Mouse (Mus musculus) heart, adult 2 months (tissue): ENCODE results near the gene Ggt1. TPM values are rescaled to one million over a fixed set of nuclear protein-coding genes. Genes with fewer than 3 reads are reported as not detected.

Experiments
- DNase-seq, 2 experiments: peaks; one replicate each; pipeline ENCODE4 v3.0.0; 2021
- H3K27ac ChIP-seq: fragments of 200-600 bp; 2 replicates; pipeline ENCODE4 v1.8.1; 2022
- H3K27me3 ChIP-seq: fragments of 200-500 bp; 2 replicates; pipeline ENCODE4 v1.6.1; 2012; ENCODE audit warnings: mild to moderate bottlenecking, low read length, inconsistent platforms, mixed read lengths; ENCODE audit not compliant: control insufficient read depth, insufficient read depth
- H3K36me3 ChIP-seq: fragments of 200-500 bp; 2 replicates; pipeline ENCODE4 v1.6.1; 2012; ENCODE audit warnings: low read length, inconsistent platforms; ENCODE audit not compliant: control insufficient read depth, insufficient read depth
- H3K4me1 ChIP-seq: fragments of 200-500 bp; 2 replicates; pipeline ENCODE4 v1.6.1; 2011; ENCODE audit warnings: low read length; ENCODE audit not compliant: control insufficient read depth, insufficient read depth
- H3K4me3 ChIP-seq: fragments of 200-600 bp; 2 replicates; pipeline ENCODE4 v1.8.1; 2022
- H3K79me2 ChIP-seq: fragments of 200-500 bp; replicated peaks from 2 replicates; pipeline ENCODE4 v1.6.1; 2012; ENCODE audit warnings: mild to moderate bottlenecking, inconsistent platforms, low read length, moderate library complexity, mixed read lengths; ENCODE audit not compliant: control insufficient read depth, insufficient read depth
- H3K9ac ChIP-seq: fragments of 200-500 bp; 2 replicates; pipeline ENCODE4 v1.6.1; 2012; ENCODE audit warnings: low read depth, mild to moderate bottlenecking, control low read depth, inconsistent platforms, low read length, mixed read lengths
- CTCF ChIP-seq: fragments of 200-600 bp; IDR thresholded peaks from 2 replicates; pipeline ENCODE4 v1.8.1; 2022; ENCODE audit warnings: antibody characterized with exemption, mild to moderate bottlenecking, moderate library complexity
- EP300 ChIP-seq: fragments of 200-500 bp; IDR thresholded peaks from 2 replicates; pipeline ENCODE4 v1.6.1; 2011; ENCODE audit warnings: low read depth, low read length, control low read depth; ENCODE audit not compliant: insufficient read depth
- POLR2A ChIP-seq: fragments of 200-500 bp; IDR thresholded peaks from 2 replicates; pipeline ENCODE4 v1.6.1; 2011; ENCODE audit warnings: mild to moderate bottlenecking, low read depth, low read length, control low read depth; ENCODE audit not compliant: insufficient read depth
- WGBS: fragments of 180-500 bp; shearing (Covaris S2); methylation state at CpG from one replicate; pipeline ENCODE4 v1.1.7; 2018; 5-methylcytosine and 5-hydroxymethylcytosine counted together
- intact Hi-C: fragments of 180-260 bp; cut with DNase I; formaldehyde crosslinking; loops from one replicate; pipeline ENCODE4 v1.15.1; 2025
- polyA plus RNA-seq: library from polyadenylated mRNA; depleted of rRNA; stranded (reverse); fragments of >200 nt; gene quantifications from 2 replicates; pipeline ENCODE4 v1.2.3, GENCODE M21; 2012
- total RNA-seq, 2 experiments: library from RNA; stranded (reverse); gene quantifications; 2 replicates each; pipeline ENCODE4 v1.2.3; 2021

Gene Ggt1
- total and polyA plus RNA-seq, 3 experiments, result 0.31 TPM; not detected in 2

DNA sequence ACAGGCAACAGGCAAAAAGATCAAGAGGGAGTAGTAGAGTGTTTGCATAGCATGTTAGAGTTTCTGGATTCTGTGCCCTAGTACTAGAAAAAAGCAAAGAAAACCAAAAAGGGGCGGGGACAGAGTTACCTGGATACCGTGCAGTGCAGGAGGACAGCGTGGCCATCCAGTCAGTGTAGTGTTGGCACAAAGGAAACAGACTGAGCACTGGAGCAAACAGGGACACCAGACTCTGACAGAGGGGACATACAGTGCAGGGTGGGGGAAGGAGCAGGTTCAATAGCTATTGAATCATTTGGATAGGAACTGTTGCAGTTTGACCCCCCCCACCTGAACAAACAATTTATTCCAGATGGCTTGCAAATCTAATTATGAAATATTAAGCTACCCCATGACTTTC lies 65.6 kb downstream of the Ggt1 start:
- Histone ChIP-seq H3K27ac (no peak overlapping the region), H3K79me2 (no peaks in the 10 kb centered on the region), H3K9ac (no peak overlapping the region; the same call in 1 of the 2 replicates), H3K4me1 (peaks cover 5% of the 10 kb centered on the region; the same call in 1 of the 2 replicates), H3K4me3 (no peak overlapping the region), H3K27me3 (no peaks in the 10 kb centered on the region), H3K36me3 (no peaks in the 10 kb centered on the region)
- intact Hi-C loops, result no loop called here
- TF ChIP-seq POLR2A, result no peak
- 57% methylated on average over 3 of the region's 3 CpGs for WGBS
- DNase-seq, result no peak

GRCm38 (mm10) chr10:75627490-75627889 lies 66.1 kb downstream of the Ggt1 start:
- H3K79me2 ChIP-seq, result no peaks in the 10 kb centered on the region
- no peaks in the 10 kb centered on the region for H3K27me3 ChIP-seq
- H3K4me3 ChIP-seq, result no peak overlapping the region
- no peak overlapping the region for H3K27ac ChIP-seq
- DNase-seq, result peak; percentile 37 to 45
- 41% methylated on average over 3 of the region's 3 CpGs for WGBS
- no peak overlapping the region for H3K9ac ChIP-seq
- H3K4me1 ChIP-seq, result peaks cover 6% of the 10 kb centered on the region; the same call in 1 of the 2 replicates
- intact Hi-C loops, result no loop called here
- TF ChIP-seq POLR2A (no peak), CTCF (no peak), EP300 (no peak)
- no peaks in the 10 kb centered on the region for H3K36me3 ChIP-seq

GRCm38 (mm10) chr10:75632633-75633032 lies 71.2 kb downstream of the Ggt1 start:
- H3K9ac ChIP-seq, result no peak overlapping the region
- intact Hi-C loops, result no loop called here
- H3K4me1 ChIP-seq, result peaks cover 2% of the 10 kb centered on the region; the same call in 1 of the 2 replicates
- H3K4me3 ChIP-seq, result no peak overlapping the region
- no peaks in the 10 kb centered on the region for H3K27me3 ChIP-seq
- 19% methylated on average over 5 of the region's 5 CpGs for WGBS
- H3K27ac ChIP-seq, result peak overlapping the region; percentile 59
- TF ChIP-seq POLR2A (no peak), CTCF (no peak), EP300 (0 out of 2 replicates have a peak, but pooled peaks have one; percentile 38)
- DNase-seq, result peak; percentile 55 to 79
- H3K79me2 ChIP-seq, result no peaks in the 10 kb centered on the region
- no peaks in the 10 kb centered on the region for H3K36me3 ChIP-seq

DNA sequence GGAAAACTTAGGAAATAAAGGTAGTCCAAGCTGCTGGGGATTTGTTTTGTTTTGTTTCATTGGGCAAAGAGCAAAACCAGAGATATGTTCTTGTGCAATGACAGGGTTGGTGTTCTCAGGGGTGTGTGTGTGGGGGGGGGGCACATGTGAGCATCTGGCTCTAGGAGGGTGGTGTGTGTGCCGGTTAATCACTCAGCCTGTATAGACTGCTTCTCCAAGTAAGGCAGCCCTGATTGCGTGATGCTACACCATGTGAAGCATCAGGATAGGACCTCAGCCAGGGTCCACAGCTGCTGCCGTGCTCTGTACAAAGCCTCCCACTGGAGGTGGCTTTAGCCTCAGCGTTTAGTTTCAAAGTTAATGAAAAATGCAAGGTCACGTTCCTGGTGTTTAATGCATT lies 71.6 kb downstream of the Ggt1 start:
- 69% methylated on average over 5 of the region's 5 CpGs for WGBS
- Histone ChIP-seq H3K27ac (peak overlapping the region; percentile 45), H3K4me1 (peaks cover 2% of the 10 kb centered on the region; the same call in 1 of the 2 replicates), H3K9ac (no peak overlapping the region), H3K36me3 (no peaks in the 10 kb centered on the region), H3K4me3 (no peak overlapping the region), H3K79me2 (no peaks in the 10 kb centered on the region), H3K27me3 (no peaks in the 10 kb centered on the region)
- TF ChIP-seq POLR2A, result no peak
- no peak for TF ChIP-seq CTCF
- TF ChIP-seq EP300, result no peak
- DNase-seq, result peak; percentile 59 to 63
- intact Hi-C loops, result no loop called here

DNA sequence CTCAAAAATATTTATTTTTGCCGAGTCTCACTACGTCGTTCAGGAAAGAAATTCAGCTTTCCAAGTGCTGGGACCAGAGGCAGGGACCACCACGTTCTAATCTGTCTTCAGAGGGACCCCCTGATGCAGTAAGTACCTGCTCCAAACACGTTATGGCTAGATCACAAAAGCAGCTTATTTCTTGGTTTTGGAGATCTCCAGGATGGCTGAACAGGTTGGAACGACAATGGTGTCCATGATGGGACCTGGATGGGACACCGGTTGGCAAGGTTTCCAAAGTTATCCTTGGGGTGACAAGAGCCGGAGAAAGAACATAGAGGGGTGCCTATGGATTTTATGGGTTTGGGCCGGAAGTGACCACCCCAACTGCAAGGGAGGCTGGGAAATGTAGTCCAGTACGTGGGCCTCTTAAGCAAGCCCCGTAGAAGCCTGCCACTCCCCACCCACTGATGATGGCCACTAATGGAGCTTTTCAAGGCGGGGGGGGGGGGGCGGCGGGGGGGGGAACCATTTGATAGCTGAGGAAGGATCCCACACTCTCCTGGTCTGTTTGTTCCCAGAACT lies 72.3 kb downstream of the Ggt1 start:
- H3K27ac ChIP-seq, result peak overlapping the region; percentile 45
- H3K4me3 ChIP-seq, result no peak overlapping the region
- H3K36me3 ChIP-seq, result no peaks in the 10 kb centered on the region
- DNase-seq, result peak in 1 of 2 experiments; percentile 7
- no peaks in the 10 kb centered on the region for H3K79me2 ChIP-seq
- no peaks in the 10 kb centered on the region for H3K27me3 ChIP-seq
- TF ChIP-seq EP300, result no peak
- TF ChIP-seq CTCF, result no peak
- no peak for TF ChIP-seq POLR2A
- peaks cover 2% of the 10 kb centered on the region; the same call in 1 of the 2 replicates for H3K4me1 ChIP-seq
- H3K9ac ChIP-seq, result no peak overlapping the region
- 68% methylated on average over 13 of the region's 14 CpGs for WGBS
- intact Hi-C loops, result no loop called here

DNA sequence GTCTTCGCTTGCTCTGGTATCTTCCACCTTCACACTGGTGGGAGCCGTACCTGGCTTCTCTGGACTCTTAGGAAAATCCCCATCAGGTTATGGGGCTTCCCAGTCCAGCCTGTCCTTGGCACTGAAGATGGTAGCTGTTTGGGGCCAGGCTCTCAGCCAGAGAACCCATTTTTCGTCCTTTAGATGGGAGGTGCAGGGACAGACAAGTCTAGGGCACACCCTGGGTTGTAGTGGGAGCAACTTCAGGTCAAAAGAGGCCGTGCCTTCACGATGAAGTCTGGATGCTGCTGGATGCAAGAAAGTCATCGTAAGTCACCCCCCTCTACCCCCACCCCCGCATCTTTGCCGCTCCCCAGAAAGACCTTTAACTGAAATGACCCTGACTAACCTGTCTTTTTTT lies 73.2 kb downstream of the Ggt1 start:
- TF ChIP-seq EP300, result no peak
- TF ChIP-seq CTCF, result no peak
- no peak for TF ChIP-seq POLR2A
- DNase-seq, result peak in 1 of 2 experiments; percentile 1

More for the DNA sequence above, 73.2 kb downstream of the Ggt1 start:
- Histone ChIP-seq H3K9ac (no peak overlapping the region), H3K36me3 (no peaks in the 10 kb centered on the region), H3K79me2 (no peaks in the 10 kb centered on the region), H3K4me3 (no peak overlapping the region), H3K27me3 (no peaks in the 10 kb centered on the region), H3K4me1 (peaks cover 2% of the 10 kb centered on the region; the same call in 1 of the 2 replicates), H3K27ac (no peak overlapping the region)
- WGBS, result 96% methylated on average over 8 of the region's 8 CpGs
- intact Hi-C loops, result loop anchor here (1.0 to 5.0 kb wide), 3 partner anchors 43 to 71 kb away; no protein-coding TSS in a partner anchor
